Mouse (Mus musculus) bone marrow, adult 2 months (tissue): Measurements from ENCODE around the gene 4933434E20Rik.

Source experiments
- CTCF ChIP-seq: fragments of 200-500 bp; IDR thresholded peaks from 2 replicates; pipeline ENCODE4 v1.5.1; 2011; ENCODE audit warnings: low read length, control low read depth; ENCODE audit not compliant: control insufficient read depth, insufficient read depth
- POLR2A ChIP-seq: fragments of 200-500 bp; IDR thresholded peaks from 2 replicates; pipeline ENCODE4 v1.6.1; 2011; ENCODE audit warnings: low read depth, mild to moderate bottlenecking, control low read depth, low read length, borderline replicate concordance; ENCODE audit not compliant: control insufficient read depth

DNA sequence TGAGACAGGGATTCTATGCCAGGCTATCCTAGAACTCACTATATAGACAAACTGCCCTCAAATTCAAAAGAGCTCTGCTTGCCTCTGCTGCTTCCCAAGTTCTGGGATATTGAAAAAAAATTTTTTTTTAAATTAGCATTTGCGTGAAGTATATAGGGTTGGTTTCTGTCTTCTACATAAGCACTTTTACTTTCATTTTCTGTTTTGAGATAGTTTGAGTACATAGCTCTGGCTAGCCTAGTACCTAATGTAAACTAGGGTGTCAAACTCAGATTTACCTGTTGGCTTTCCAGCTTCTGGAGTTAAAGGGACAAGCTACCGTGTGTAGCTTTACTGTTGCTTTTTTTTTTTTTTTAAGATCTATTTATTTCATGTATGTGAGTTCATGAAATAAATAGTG, 50.2 kb downstream of the 4933434E20Rik start:
- no peak for TF ChIP-seq POLR2A
- no peak for TF ChIP-seq CTCF
